Comparison of ENCODE assay signal across 8 mouse cellular contexts in genomic region chr17:14371606-14372005, GRCm38 (mm10).
DNase-seq lines count a peak whose midpoint lies in the region; ATAC-seq and TF ChIP-seq lines count a peak whose summit lies in the region.

No protein-coding gene starts in this region.

- WGBS in hindbrain, embryonic 15.5 days: 81% methylated on average over 6 of the region's 6 CpGs
- 54% methylated on average over 6 of the region's 6 CpGs for WGBS in liver, embryonic 12.5 days (ENCODE audit: insufficient replicate concordance)

- peak; percentile 60 for DNase-seq in gastrocnemius, adult 2 months
- no peak for DNase-seq in gastrocnemius, postnatal 14 days
- DNase-seq in 3134 (ENCODE audit: extremely low read depth, insufficient read length, low spot score): peak; percentile 64
- no peak for DNase-seq in left cerebral cortex, postnatal 10 days (ENCODE audit: extremely low spot score in 1 of 2, low spot score in 2 of 2)
- DNase-seq in left cerebral cortex, adult 9 months (ENCODE audit: low spot score in 2 of 2): no peak
- no peak for DNase-seq in cerebellum, adult 9-10 months

- no peaks in the 10 kb centered on the region for H3K27me3 ChIP-seq in hindbrain, embryonic 15.5 days
- no peaks in the 10 kb centered on the region for H3K27me3 ChIP-seq in liver, embryonic 12.5 days (replicated peaks)

- H3K4me1 ChIP-seq in hindbrain, embryonic 15.5 days (replicated peaks): peaks cover 14% of the 10 kb centered on the region; the same call in 1 of the 2 replicates
- H3K4me1 ChIP-seq in liver, embryonic 12.5 days: no peaks in the 10 kb centered on the region

- intact Hi-C loops in gastrocnemius, adult 2 months (cut with DNase I): loop anchor here (10.0 kb wide), 2 partner anchors 87 to 127 kb away; no protein-coding TSS in a partner anchor
- intact Hi-C loops in gastrocnemius, postnatal 14 days (cut with DNase I; ENCODE audit: low total_unique reads): no loop called here
- intact Hi-C loops in left cerebral cortex, postnatal 10 days (cut with DNase I): no loop called here

- peak; percentile 7; the same call in 1 of the 2 replicates for ATAC-seq in hindbrain, embryonic 15.5 days (ENCODE audit: low FRiP score, low read depth)
- ATAC-seq in liver, embryonic 12.5 days: peak; percentile 65

- H3K4me3 ChIP-seq in gastrocnemius, adult 2 months: no peak overlapping the region
- no peak overlapping the region for H3K4me3 ChIP-seq in hindbrain, embryonic 15.5 days
- H3K4me3 ChIP-seq in liver, embryonic 12.5 days: no peak overlapping the region

- H3K9ac ChIP-seq in hindbrain, embryonic 15.5 days: no peak overlapping the region
- no peak overlapping the region for H3K9ac ChIP-seq in liver, embryonic 12.5 days

- peak overlapping the region; percentile 69 for H3K27ac ChIP-seq in gastrocnemius, adult 2 months
- H3K27ac ChIP-seq in hindbrain, embryonic 15.5 days (replicated peaks): no peak overlapping the region
- no peak overlapping the region for H3K27ac ChIP-seq in liver, embryonic 12.5 days

- no peak for TF ChIP-seq CTCF in gastrocnemius, adult 2 months (IDR thresholded peaks at IDR 0.05)

- H3K36me3 ChIP-seq in hindbrain, embryonic 15.5 days: no peaks in the 10 kb centered on the region
- H3K36me3 ChIP-seq in liver, embryonic 12.5 days: no peaks in the 10 kb centered on the region

- H3K4me2 ChIP-seq in hindbrain, embryonic 15.5 days: no peak overlapping the region
- no peak overlapping the region for H3K4me2 ChIP-seq in liver, embryonic 12.5 days

- H3K9me3 ChIP-seq in hindbrain, embryonic 15.5 days: no peaks in the 10 kb centered on the region
- H3K9me3 ChIP-seq in liver, embryonic 12.5 days (replicated peaks): no peaks in the 10 kb centered on the region

Comparison
In these comparisons a context has a peak if more than half of its experiments do, and no peak if none do; other contexts are left out.
1. DNase-seq: peak in gastrocnemius, adult 2 months (single experiment) and 3134 (single experiment); none in gastrocnemius, postnatal 14 days (single experiment), left cerebral cortex, postnatal 10 days (0 of 2), left cerebral cortex, adult 9 months (0 of 2) and cerebellum, adult 9-10 months (single experiment).